In genomic region chr3:145969031-145969501, GRCm38 (mm10) we compare ENCODE assay signal across 11 mouse cellular contexts. TPM values are rescaled to one million over a fixed set of nuclear protein-coding genes. Genes with fewer than 3 reads are reported as not detected.
DNase-seq lines count a peak whose midpoint lies in the region; ATAC-seq and TF ChIP-seq lines count a peak whose summit lies in the region.
"Had no signal": no experiment of that assay in that cellular context is flagged by ENCODE, and none has a peak within 500 bp of the region (broad histone marks: within the 10 kb centered on the region; RNA-seq: fewer than 3 reads in every experiment).

No protein-coding gene starts in this region.

- in situ Hi-C loops in Patski (cut with MboI; ENCODE audit: low pct_unique_long_range_greater_than_20kb): no loop called here

- POLR2A ChIA-PET in Patski (lab: Charles Lee): interaction anchor here (0.6 kb wide), 1 partner anchor 470 kb away, joined by 5 read pairs; no protein-coding TSS in a partner anchor

- DNase-seq in liver, embryonic 11.5 days (ENCODE audit: low spot score): no peak
- DNase-seq in liver: no peak
- no peak for DNase-seq in Patski (ENCODE audit: low read depth, low spot score)
- peak; percentile 68 to 74 for DNase-seq in kidney, adult 8-10 months
- DNase-seq in urinary bladder, postnatal 36 days (ENCODE audit: low spot score in 2 of 2): no peak
- DNase-seq in midbrain, postnatal 0 days (ENCODE audit: low spot score): no peak
- DNase-seq: gastrocnemius, postnatal 36 days had no signal

- no peak for TF ChIP-seq CTCF in Patski (IDR thresholded peaks at IDR 0.05)
- TF ChIP-seq CTCF in midbrain, postnatal 0 days (IDR thresholded peaks at IDR 0.05): no peak

- 31% methylated on average over 14 of the region's 14 CpGs for WGBS in liver, embryonic 11.5 days
- WGBS in forebrain, embryonic 12.5 days: 55% methylated on average over 14 of the region's 14 CpGs
- WGBS in midbrain, postnatal 0 days: 52% methylated on average over 14 of the region's 14 CpGs

- ATAC-seq in liver, embryonic 11.5 days (replicated peaks; ENCODE audit: low FRiP score): 0 out of 2 replicates have a peak, but pooled peaks have one; percentile 24
- peak; percentile 38 for ATAC-seq in Patski
- peak; percentile 53; the same call in 1 of the 2 replicates for ATAC-seq in megakaryocyte, adult 5-6 weeks (ENCODE audit: poor library complexity, severe bottlenecking)
- no peak for ATAC-seq in forebrain, embryonic 12.5 days (ENCODE audit: low FRiP score)
- ATAC-seq in midbrain, postnatal 0 days (ENCODE audit: low FRiP score): no peak

- H3K4me3 ChIP-seq in liver, embryonic 11.5 days (ENCODE audit: low read depth, low read length): no peak overlapping the region
- H3K4me3 ChIP-seq in forebrain, embryonic 12.5 days (replicated peaks): no peak overlapping the region
- no peak overlapping the region for H3K4me3 ChIP-seq in midbrain, postnatal 0 days (ENCODE audit: low read depth, low read length)
- H3K4me3 ChIP-seq: embryonic facial prominence, embryonic 15.5 days had no signal

- peaks cover 5% of the 10 kb centered on the region; the same call in 1 of the 2 replicates for H3K9me3 ChIP-seq in liver, embryonic 11.5 days (ENCODE audit: control insufficient read depth, low read length)
- peaks cover 3% of the 10 kb centered on the region for H3K9me3 ChIP-seq in forebrain, embryonic 12.5 days
- H3K9me3 ChIP-seq in midbrain, postnatal 0 days (ENCODE audit: low read length): no peaks in the 10 kb centered on the region
- H3K9me3 ChIP-seq: embryonic facial prominence, embryonic 15.5 days had no signal

- no peak overlapping the region for H3K9ac ChIP-seq in liver, embryonic 11.5 days (ENCODE audit: low read depth, low read length)
- no peak overlapping the region for H3K9ac ChIP-seq in forebrain, embryonic 12.5 days
- H3K9ac ChIP-seq in midbrain, postnatal 0 days (replicated peaks; ENCODE audit: low read length, poor library complexity, severe bottlenecking): no peak overlapping the region
- H3K9ac ChIP-seq: embryonic facial prominence, embryonic 15.5 days had no signal

- no peaks in the 10 kb centered on the region; the same call in none of the 2 replicates for H3K4me1 ChIP-seq in liver, embryonic 11.5 days (replicated peaks; ENCODE audit: control insufficient read depth, insufficient read depth, low read length)
- peaks cover 6% of the 10 kb centered on the region for H3K4me1 ChIP-seq in forebrain, embryonic 12.5 days
- no peaks in the 10 kb centered on the region for H3K4me1 ChIP-seq in midbrain, postnatal 0 days (ENCODE audit: insufficient read depth, low read length)

- no peaks in the 10 kb centered on the region for H3K36me3 ChIP-seq in liver, embryonic 11.5 days (ENCODE audit: control insufficient read depth, insufficient read depth, low read length)
- H3K36me3 ChIP-seq in forebrain, embryonic 12.5 days (replicated peaks): no peaks in the 10 kb centered on the region
- no peaks in the 10 kb centered on the region for H3K36me3 ChIP-seq in midbrain, postnatal 0 days (ENCODE audit: insufficient read depth, low read length)
- H3K36me3 ChIP-seq: embryonic facial prominence, embryonic 15.5 days had no signal

- peak overlapping the region; percentile 1; the same call in 1 of the 2 replicates for H3K4me2 ChIP-seq in liver, embryonic 11.5 days
- H3K4me2 ChIP-seq in forebrain, embryonic 12.5 days: no peak overlapping the region
- H3K4me2 ChIP-seq in midbrain, postnatal 0 days (ENCODE audit: low read depth, low read length, poor library complexity, severe bottlenecking): no peak overlapping the region
- H3K4me2 ChIP-seq: embryonic facial prominence, embryonic 15.5 days had no signal

- CTCF ChIA-PET in Patski (lab: Charles Lee): interaction anchor here (1.0 kb wide), 1 partner anchor 156 kb away, joined by 3 read pairs; no protein-coding TSS in a partner anchor

- H3K27ac ChIP-seq in liver, embryonic 11.5 days (ENCODE audit: low read depth, low read length): no peak overlapping the region
- H3K27ac ChIP-seq in forebrain, embryonic 12.5 days: no peak overlapping the region
- H3K27ac ChIP-seq in midbrain, postnatal 0 days (ENCODE audit: low read depth, low read length): no peak overlapping the region
- H3K27ac ChIP-seq: embryonic facial prominence, embryonic 15.5 days; macrophage had no signal

- H3K27me3 ChIP-seq in liver, embryonic 11.5 days (replicated peaks; ENCODE audit: control insufficient read depth, insufficient read depth, low read length): no peaks in the 10 kb centered on the region
- H3K27me3 ChIP-seq in Patski: no peaks in the 10 kb centered on the region
- peaks cover 14% of the 10 kb centered on the region for H3K27me3 ChIP-seq in forebrain, embryonic 12.5 days
- no peaks in the 10 kb centered on the region for H3K27me3 ChIP-seq in midbrain, postnatal 0 days (ENCODE audit: insufficient read depth, low read length)
- H3K27me3 ChIP-seq: embryonic facial prominence, embryonic 15.5 days had no signal

RNA-seq across cellular contexts. Expression of gene Syde2, which starts 18.6 kb away (rescaled TPM):
- polyA plus RNA-seq in liver, embryonic 11.5 days (2014; fragmentation: Nextera tagmentation; extraction: Ambion mirVana): 1.7 and 2.1 TPM in 2 replicates
- polyA plus RNA-seq in Patski (2021): 11.1 TPM
- 0.25 and 0.52 TPM in 2 replicates for total RNA-seq in megakaryocyte, adult 5-6 weeks (2015)
- total RNA-seq in megakaryocyte, adult 5-6 weeks (2017): 0.44 and 0.53 TPM in 2 replicates
- 0.97 and 1.5 TPM in 2 replicates for polyA plus RNA-seq in forebrain, embryonic 12.5 days (2016; fragmentation: Nextera tagmentation; extraction: Ambion mirVana)
- 4.2 and 4.7 TPM in 2 replicates for total RNA-seq in midbrain, postnatal 0 days (2014; rRNA removed)
- 0.28 and 0.32 TPM in 2 replicates for polyA plus RNA-seq in midbrain, postnatal 0 days (2015; fragmentation: Nextera tagmentation; extraction: Ambion mirVana)
- polyA plus RNA-seq: macrophage had no signal

RNA-seq across cellular contexts. Expression of gene 2410004B18Rik, which starts 31.3 kb away (rescaled TPM):
- 37.4 and 39.6 TPM in 2 replicates for polyA plus RNA-seq in liver, embryonic 11.5 days (2014; fragmentation: Nextera tagmentation; extraction: Ambion mirVana)
- polyA plus RNA-seq in Patski (2021): 44.8 TPM
- 33.0 and 47.7 TPM in 2 replicates for total RNA-seq in megakaryocyte, adult 5-6 weeks (2015)
- 14.4 and 15.8 TPM in 2 replicates for total RNA-seq in megakaryocyte, adult 5-6 weeks (2017)
- 63.0 and 64.4 TPM in 2 replicates for polyA plus RNA-seq in forebrain, embryonic 12.5 days (2016; fragmentation: Nextera tagmentation; extraction: Ambion mirVana)
- 48.9 and 55.1 TPM in 2 replicates for total RNA-seq in midbrain, postnatal 0 days (2014; rRNA removed)
- 83.8 and 87.3 TPM in 2 replicates for polyA plus RNA-seq in midbrain, postnatal 0 days (2015; fragmentation: Nextera tagmentation; extraction: Ambion mirVana)

RNA-seq across cellular contexts. Expression of gene Bcl10, which starts 46.5 kb away (rescaled TPM):
- polyA plus RNA-seq in liver, embryonic 11.5 days (2014; fragmentation: Nextera tagmentation; extraction: Ambion mirVana): 36.5 and 39.1 TPM in 2 replicates
- polyA plus RNA-seq in Patski (2021): 51.4 TPM
- 79.2 and 96.1 TPM in 2 replicates for total RNA-seq in megakaryocyte, adult 5-6 weeks (2015)
- 69.0 and 80.6 TPM in 2 replicates for total RNA-seq in megakaryocyte, adult 5-6 weeks (2017)
- 50.7 and 50.8 TPM in 2 replicates for polyA plus RNA-seq in forebrain, embryonic 12.5 days (2016; fragmentation: Nextera tagmentation; extraction: Ambion mirVana)
- 19.4 and 29.4 TPM in 2 replicates for total RNA-seq in midbrain, postnatal 0 days (2014; rRNA removed)
- polyA plus RNA-seq in midbrain, postnatal 0 days (2015; fragmentation: Nextera tagmentation; extraction: Ambion mirVana): 33.2 and 33.3 TPM in 2 replicates

Comparison
In these comparisons a context has a peak if more than half of its experiments do, and no peak if none do; other contexts are left out.
1. ATAC-seq: peak in liver, embryonic 11.5 days (single experiment), Patski (single experiment) and megakaryocyte, adult 5-6 weeks (single experiment); none in forebrain, embryonic 12.5 days (single experiment) and midbrain, postnatal 0 days (single experiment).
2. DNase-seq: peak in kidney, adult 8-10 months (2 of 2); none in liver, embryonic 11.5 days (single experiment), liver (single experiment), Patski (single experiment), urinary bladder, postnatal 36 days (0 of 2) and midbrain, postnatal 0 days (single experiment).